Mouse (Mus musculus): ENCODE data around the gene Stox1. TPM values are rescaled to one million over a fixed set of nuclear protein-coding genes. Genes with fewer than 3 reads are reported as not detected.

The Stox1 gene
- polyA plus RNA-seq (2017; shearing (Covaris generic)), result 0.26 TPM

GRCm38 (mm10) chr10:62725771-62726687 lies at the start of gene Stox1:
Stox1 (minus strand) TSS chr10:62726128.

GRCm38 (mm10) chr10:62650881-62651810 lies 74.8 kb downstream of the Stox1 start, which contains the start of gene Ddx50:
Ddx50 (minus strand) TSS chr10:62651218.

Other genes starting within 250 kb of the Stox1 start
- gene Vps26a, start 239.3 kb downstream of the Stox1 start, polyA plus RNA-seq (2017; shearing (Covaris generic)), result 42.3 TPM
- 2,357 TPM for gene Srgn, start 198.7 kb downstream of the Stox1 start, polyA plus RNA-seq (2017; shearing (Covaris generic))
- 25.2 TPM for gene Kif1bp, start 147.7 kb downstream of the Stox1 start, polyA plus RNA-seq (2017; shearing (Covaris generic))
- 54.4 TPM for gene Ddx21, start 123.8 kb downstream of the Stox1 start, polyA plus RNA-seq (2017; shearing (Covaris generic))
- gene Ddx50, start 74.9 kb downstream of the Stox1 start, polyA plus RNA-seq (2017; shearing (Covaris generic)), result 167 TPM
- gene Ccar1, start 66.2 kb upstream of the Stox1 start, polyA plus RNA-seq (2017; shearing (Covaris generic)), result 118 TPM
- gene Tet1, start 182.9 kb upstream of the Stox1 start, polyA plus RNA-seq (2017; shearing (Covaris generic)), result 1.1 TPM
- 9.3 TPM for gene Slc25a16, start 194.5 kb upstream of the Stox1 start, polyA plus RNA-seq (2017; shearing (Covaris generic))
- 1.1 TPM for gene Dna2, start 220.9 kb upstream of the Stox1 start, polyA plus RNA-seq (2017; shearing (Covaris generic))